Comparison of ENCODE assay signal across 14 mouse cellular contexts in genomic region chr5:46488140-46488942, GRCm38 (mm10).
DNase-seq lines count a peak whose midpoint lies in the region; ATAC-seq and TF ChIP-seq lines count a peak whose summit lies in the region.
"Had no signal": no experiment of that assay in that cellular context is flagged by ENCODE, and none has a peak within 500 bp of the region (broad histone marks: within the 10 kb centered on the region; RNA-seq: fewer than 3 reads in every experiment).

No protein-coding gene starts in this region.

- ATAC-seq in heart, embryonic 15.5 days (replicated peaks; ENCODE audit: insufficient number of reproducible peaks, insufficient read depth, low FRiP score, low read depth): peak; percentile 80
- ATAC-seq in lung, postnatal 0 days: no peak
- ATAC-seq in granulocyte monocyte progenitor cell, adult 5-6 weeks (replicated peaks; ENCODE audit: poor library complexity, severe bottlenecking): peak; percentile 71
- peak; percentile 98 for ATAC-seq in megakaryocyte progenitor cell, adult 5-6 weeks (replicated peaks; ENCODE audit: poor library complexity)

- TF ChIP-seq POLR2A in thymus, adult 2 months (IDR thresholded peaks at IDR 0.05; ENCODE audit: control insufficient read depth, extremely low read depth, insufficient read depth, low read length, poor library complexity): no peak

- 27% methylated on average over 6 of the region's 6 CpGs for WGBS in heart, embryonic 15.5 days
- WGBS in heart, embryonic 10.5 days: 54% methylated on average over 6 of the region's 6 CpGs
- WGBS in lung, postnatal 0 days: 40% methylated on average over 6 of the region's 6 CpGs
- 7% methylated on average over 6 of the region's 6 CpGs for WGBS in thymus, adult 2 months

- no peak for TF ChIP-seq CTCF in lung, postnatal 0 days (IDR thresholded peaks at IDR 0.05)
- no peak for TF ChIP-seq CTCF in thymus, adult 2 months (IDR thresholded peaks at IDR 0.05; ENCODE audit: borderline replicate concordance, control insufficient read depth, extremely low read depth, insufficient read depth, low read length, poor library complexity)

- H3K27me3 ChIP-seq in heart, embryonic 15.5 days: no peaks in the 10 kb centered on the region
- no peaks in the 10 kb centered on the region for H3K27me3 ChIP-seq in heart, embryonic 10.5 days (ENCODE audit: insufficient read depth, poor library complexity, severe bottlenecking)
- no peaks in the 10 kb centered on the region for H3K27me3 ChIP-seq in lung, postnatal 0 days (replicated peaks; ENCODE audit: insufficient read depth, low read length)
- H3K27me3 ChIP-seq in thymus, adult 2 months (ENCODE audit: control insufficient read depth, insufficient read depth, low read length): no peaks in the 10 kb centered on the region
- H3K27me3 ChIP-seq: hindbrain, embryonic 13.5 days had no signal

- H3K36me3 ChIP-seq in heart, embryonic 15.5 days: no peaks in the 10 kb centered on the region
- no peaks in the 10 kb centered on the region for H3K36me3 ChIP-seq in heart, embryonic 10.5 days
- H3K36me3 ChIP-seq in lung, postnatal 0 days (ENCODE audit: insufficient read depth, low read length): no peaks in the 10 kb centered on the region
- no peaks in the 10 kb centered on the region for H3K36me3 ChIP-seq in thymus, adult 2 months (ENCODE audit: control insufficient read depth, insufficient read depth, low read length)
- H3K36me3 ChIP-seq: hindbrain, embryonic 13.5 days; limb, embryonic 12.5 days; midbrain, embryonic 10.5 days had no signal

- H3K4me3 ChIP-seq in heart, embryonic 15.5 days: no peak overlapping the region
- H3K4me3 ChIP-seq in heart, embryonic 10.5 days: no peak overlapping the region
- no peak overlapping the region for H3K4me3 ChIP-seq in lung, postnatal 0 days (ENCODE audit: low read depth, low read length)
- no peak overlapping the region for H3K4me3 ChIP-seq in thymus, adult 2 months (ENCODE audit: control insufficient read depth, insufficient read depth, low read length)
- H3K4me3 ChIP-seq: hindbrain, embryonic 13.5 days; limb, embryonic 12.5 days; midbrain, embryonic 10.5 days had no signal

- H3K9me3 ChIP-seq in heart, embryonic 15.5 days (replicated peaks): no peaks in the 10 kb centered on the region
- no peaks in the 10 kb centered on the region for H3K9me3 ChIP-seq in heart, embryonic 10.5 days
- no peaks in the 10 kb centered on the region for H3K9me3 ChIP-seq in lung, postnatal 0 days (ENCODE audit: low read length)
- H3K9me3 ChIP-seq: hindbrain, embryonic 13.5 days; limb, embryonic 12.5 days; midbrain, embryonic 10.5 days had no signal

- no peak overlapping the region for H3K4me2 ChIP-seq in heart, embryonic 15.5 days
- no peak overlapping the region for H3K4me2 ChIP-seq in lung, postnatal 0 days (replicated peaks; ENCODE audit: low read depth, low read length)
- H3K4me2 ChIP-seq: hindbrain, embryonic 13.5 days; limb, embryonic 12.5 days had no signal

- no peak for TF ChIP-seq EP300 in lung, postnatal 0 days (IDR thresholded peaks at IDR 0.05)

- no peak overlapping the region for H3K27ac ChIP-seq in heart, embryonic 15.5 days
- no peak overlapping the region for H3K27ac ChIP-seq in heart, embryonic 10.5 days
- no peak overlapping the region for H3K27ac ChIP-seq in lung, postnatal 0 days (ENCODE audit: low read length)
- no peak overlapping the region for H3K27ac ChIP-seq in thymus, adult 2 months (ENCODE audit: control insufficient read depth, insufficient read depth, low read length)
- H3K27ac ChIP-seq: hindbrain, embryonic 13.5 days; limb, embryonic 12.5 days; midbrain, embryonic 10.5 days had no signal

- H3K9ac ChIP-seq in heart, embryonic 15.5 days: no peak overlapping the region
- H3K9ac ChIP-seq in lung, postnatal 0 days (replicated peaks; ENCODE audit: low read depth): no peak overlapping the region
- H3K9ac ChIP-seq: hindbrain, embryonic 13.5 days; limb, embryonic 12.5 days had no signal

- H3K4me1 ChIP-seq in heart, embryonic 15.5 days (replicated peaks): 0 out of 2 replicates have a peak, but pooled peaks cover 2% of the 10 kb centered on the region
- no peaks in the 10 kb centered on the region for H3K4me1 ChIP-seq in heart, embryonic 10.5 days
- H3K4me1 ChIP-seq in lung, postnatal 0 days (ENCODE audit: insufficient read depth, low read depth, low read length): no peaks in the 10 kb centered on the region
- H3K4me1 ChIP-seq in thymus, adult 2 months (replicated peaks; ENCODE audit: control insufficient read depth, insufficient read depth, low read length): no peaks in the 10 kb centered on the region
- H3K4me1 ChIP-seq: hindbrain, embryonic 13.5 days; midbrain, embryonic 10.5 days had no signal

- no peak for DNase-seq in heart, embryonic 10.5 days (ENCODE audit: low spot score)
- peak; percentile 4 for DNase-seq in lung, postnatal 0 days (ENCODE audit: low spot score)
- no peak for DNase-seq in lung, postnatal 36 days
- DNase-seq in ovary, postnatal 14 days (ENCODE audit: low spot score): no peak
- no peak for DNase-seq in thymus, adult 2 months
- DNase-seq: cerebellum, adult 11-12 months; gastrocnemius, postnatal 25 days; kidney, adult 18-20 months had no signal
